Mouse (Mus musculus) central nervous system, embryonic 18 days (tissue): ENCODE data around the gene Det1. TPM values are rescaled to one million over a fixed set of nuclear protein-coding genes. Genes with fewer than 3 reads are reported as not detected.

Experiments used
- polyA plus RNA-seq: library from polyadenylated mRNA; depleted of rRNA; stranded (reverse); fragments of >200 nt; gene quantifications from 2 replicates; pipeline ENCODE4 v1.2.3, GENCODE M21; 2012; rRNA removed

Det1 gene
- 12.7 and 13.1 TPM in 2 replicates for polyA plus RNA-seq

DNA sequence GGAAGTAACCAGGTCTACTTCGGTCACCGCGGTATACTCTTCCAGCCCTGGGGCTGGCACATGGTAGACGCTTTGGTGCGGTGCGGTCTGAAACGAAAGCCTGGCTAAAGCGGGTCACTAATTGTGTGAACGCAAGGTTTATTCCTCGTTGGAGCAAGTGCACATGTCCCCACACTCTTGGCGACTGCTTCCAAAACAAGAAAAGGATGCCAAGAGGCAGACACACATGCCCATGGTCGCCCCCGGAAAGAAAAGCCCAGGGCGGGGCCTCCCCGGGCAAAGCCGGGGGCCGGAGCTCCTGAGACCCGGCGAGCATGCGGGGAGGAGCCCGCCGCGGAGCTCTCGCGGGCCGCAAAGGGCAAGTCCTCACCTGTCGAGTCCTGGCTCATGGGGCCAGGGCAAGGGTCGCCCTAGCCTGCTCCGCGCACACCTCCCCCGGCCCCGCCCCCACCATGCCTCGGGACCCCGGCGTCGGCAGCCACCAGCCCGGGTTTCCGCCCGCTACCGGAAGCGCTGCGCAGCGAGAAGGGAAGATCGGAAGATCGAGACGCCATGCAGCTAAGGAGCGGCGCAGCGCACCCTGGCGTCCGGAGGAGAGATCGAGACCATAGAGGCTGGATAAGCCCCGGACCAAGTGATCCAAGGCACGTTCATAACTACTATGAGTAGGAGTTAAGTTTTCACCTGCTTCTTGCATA is at the start of gene Det1:
Gene Det1, minus strand, starts transcription at position 527 of the 698 bp plus-strand sequence.

DNA sequence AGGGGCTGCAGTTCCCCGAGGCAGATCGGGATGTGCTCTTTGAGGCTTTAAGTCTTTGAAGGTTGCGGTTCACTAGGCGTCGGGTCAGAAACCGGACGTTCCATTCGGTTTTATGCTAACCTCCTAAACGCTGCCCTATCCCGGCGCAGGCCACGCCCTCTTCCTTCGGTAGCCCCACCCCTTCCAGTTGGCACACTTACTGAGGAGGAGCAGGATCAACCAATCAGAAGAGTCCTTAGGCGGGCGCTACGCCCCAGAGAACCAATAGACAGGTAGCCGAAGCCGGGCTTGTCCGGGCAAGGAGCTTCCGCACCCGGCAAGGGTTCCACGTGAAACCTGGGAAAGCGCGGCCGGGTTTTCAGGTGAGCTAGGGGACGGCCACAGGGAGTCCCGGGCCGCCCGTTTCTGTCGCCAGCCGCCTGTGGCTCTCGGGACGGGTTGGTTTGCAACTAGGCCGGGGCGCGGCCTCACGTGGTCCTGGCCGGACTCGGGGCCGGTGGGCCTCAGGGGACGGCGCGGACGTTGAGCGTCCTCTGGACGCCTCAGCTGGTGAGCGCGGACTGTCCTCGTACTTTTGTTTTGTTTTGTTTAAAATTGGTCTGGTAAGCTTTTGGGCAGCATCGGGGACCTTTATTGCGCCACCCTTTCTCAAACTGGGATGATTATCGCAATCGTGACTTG is 48.7 kb upstream of the Det1 start, which contains the start of gene Aen:
Gene Aen, plus strand, starts transcription at position 202 of the 681 bp plus-strand sequence.

DNA sequence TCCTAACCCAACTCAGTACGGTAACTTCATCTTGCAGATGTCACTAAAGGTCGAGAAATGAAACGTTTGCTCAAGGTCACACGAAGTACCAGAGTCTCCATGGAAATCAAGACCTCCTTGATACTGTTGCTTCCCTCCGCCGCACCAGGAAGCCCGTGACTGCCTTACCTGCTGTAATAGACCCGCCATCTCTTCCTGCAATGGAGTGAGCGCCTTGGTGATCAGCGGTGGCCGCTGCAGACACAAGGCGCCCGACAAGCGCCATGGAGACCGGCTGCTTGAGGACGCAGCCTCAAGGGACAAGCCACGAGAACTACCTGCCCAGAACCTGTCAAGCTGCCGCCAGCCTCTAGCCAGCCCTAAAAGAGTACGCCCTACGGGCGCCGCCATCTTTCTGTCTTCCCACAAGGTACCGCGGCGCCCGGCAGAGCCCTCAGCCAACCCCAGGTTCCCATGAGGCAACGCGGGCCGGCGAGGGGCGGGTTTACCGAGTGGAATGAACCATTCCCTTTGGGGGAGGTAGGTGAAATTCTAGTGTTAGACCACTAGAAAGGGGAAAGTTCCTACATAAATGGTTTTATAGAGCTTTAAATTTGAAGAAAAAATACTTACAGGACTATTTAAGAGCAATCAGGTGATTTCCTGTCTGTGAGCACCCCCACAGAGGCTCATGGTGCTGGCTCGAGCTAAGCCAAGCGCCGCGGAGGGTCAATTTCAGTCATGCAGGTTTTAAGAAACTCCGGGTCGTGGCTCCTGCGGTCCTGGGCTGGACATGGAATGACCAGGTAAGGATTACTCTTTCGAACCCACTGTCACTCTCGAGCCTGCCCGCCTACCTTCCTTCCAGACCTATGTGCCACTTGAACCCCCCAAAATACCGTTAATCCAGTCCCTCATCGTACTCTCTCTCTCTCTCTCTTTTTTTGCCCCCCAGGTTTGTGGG is 64.2 kb downstream of the Det1 start, which contains the start of the genes Mrps11 and Mrpl46:
Gene Mrps11, plus strand, starts transcription at position 481 of the 943 bp plus-strand sequence.
Gene Mrpl46, minus strand, starts transcription at position 893 of the 943 bp plus-strand sequence.

Other genes starting within 250 kb of the Det1 start
- 66.8 and 67.4 TPM in 2 replicates for gene Ntrk3, start 109.3 kb downstream of the Det1 start, polyA plus RNA-seq
- gene Mrps11, start 64.1 kb downstream of the Det1 start, polyA plus RNA-seq: 75.8 and 83.0 TPM in 2 replicates
- 29.6 and 32.0 TPM in 2 replicates for gene Mrpl46, start 63.7 kb downstream of the Det1 start, polyA plus RNA-seq
- gene Aen, start 48.6 kb upstream of the Det1 start, polyA plus RNA-seq: 38.1 and 39.4 TPM in 2 replicates
- gene Isg20, start 66.2 kb upstream of the Det1 start, polyA plus RNA-seq: 1.8 and 2.4 TPM in 2 replicates
- gene Acan, start 206.2 kb upstream of the Det1 start, polyA plus RNA-seq: 0.53 and 3.2 TPM in 2 replicates